Mouse (Mus musculus) embryonic fibroblast, embryonic 13.5 days (primary cell): ENCODE results near the gene Nectin2.

ENCODE experiments used
- CTCF ChIP-seq: IDR thresholded peaks from 2 replicates; pipeline ENCODE4 v1.5.1; 2011; ENCODE audit warnings: mild to moderate bottlenecking, control low read depth, low read length, moderate library complexity, borderline replicate concordance; ENCODE audit not compliant: insufficient read depth
- POLR2A ChIP-seq: IDR thresholded peaks from 2 replicates; pipeline ENCODE4 v1.6.1; 2011; ENCODE audit warnings: low read depth, mild to moderate bottlenecking, control low read depth, low read length, moderate library complexity

GRCm38 (mm10) chr7:19712414-19712813 is 37.9 kb downstream of the Nectin2 start:
- TF ChIP-seq CTCF (no peak), POLR2A (no peak)
